Mouse (Mus musculus): Measurements from ENCODE around the gene 5330417C22Rik. TPM values are rescaled to one million over a fixed set of nuclear protein-coding genes. Genes with fewer than 3 reads are reported as not detected.

The 5330417C22Rik gene
- 0.16 TPM in 1 of 4 replicates, not detected in the others for total RNA-seq (2023; ENCODE audit: inconsistent age)

GRCm38 (mm10) chr3:108536517-108537260 is at the start of gene 5330417C22Rik:
Gene 5330417C22Rik (minus strand): TSS chr3:108536536.

GRCm38 (mm10) chr3:108571443-108572294 is 35.3 kb upstream of the 5330417C22Rik start, which contains the start of gene Taf13:
Gene Taf13 (plus strand): TSS chr3:108571698.

GRCm38 (mm10) chr3:108562133-108562730 is 25.9 kb upstream of the 5330417C22Rik start, which contains the start of gene Tmem167b:
Gene Tmem167b (minus strand): TSS chr3:108562466.

GRCm38 (mm10) chr3:108533951-108534350 is 2.4 kb downstream of the 5330417C22Rik start, which contains the start of gene 1700013F07Rik:
Gene 1700013F07Rik (plus strand): TSS chr3:108534150.

GRCm38 (mm10) chr3:108444698-108445365 is 91.5 kb downstream of the 5330417C22Rik start, which contains the start of gene Sars:
Gene Sars (minus strand): TSS chr3:108445209.

GRCm38 (mm10) chr3:108414857-108415830 is 121.2 kb downstream of the 5330417C22Rik start, which contains the start of gene Celsr2:
Gene Celsr2 (minus strand): TSS chr3:108415552.

Other genes starting within 250 kb of the 5330417C22Rik start
- gene Mybphl, start 171.6 kb downstream of the 5330417C22Rik start, total RNA-seq (2023; ENCODE audit: inconsistent age) = not detected in 4 replicates
- 0.74 to 1.4 TPM (median 1.0 TPM) in 4 replicates for gene Psrc1, start 152.7 kb downstream of the 5330417C22Rik start, total RNA-seq (2023; ENCODE audit: inconsistent age)
- 3.3 to 6.2 TPM (median 4.9 TPM) in 4 replicates for gene Celsr2, start 121.0 kb downstream of the 5330417C22Rik start, total RNA-seq (2023; ENCODE audit: inconsistent age)
- 118 to 128 TPM (median 127 TPM) in 4 replicates for gene Sars, start 91.3 kb downstream of the 5330417C22Rik start, total RNA-seq (2023; ENCODE audit: inconsistent age)
- not detected in 4 replicates for gene 1700013F07Rik, start 2.4 kb downstream of the 5330417C22Rik start, total RNA-seq (2023; ENCODE audit: inconsistent age)
- 41.7 to 42.7 TPM (median 42.1 TPM) in 4 replicates for gene Tmem167b, start 25.9 kb upstream of the 5330417C22Rik start, total RNA-seq (2023; ENCODE audit: inconsistent age)
- 30.3 to 40.4 TPM (median 31.9 TPM) in 4 replicates for gene Taf13, start 35.2 kb upstream of the 5330417C22Rik start, total RNA-seq (2023; ENCODE audit: inconsistent age)
- 16.9 to 29.3 TPM (median 24.5 TPM) in 4 replicates for gene Wdr47, start 54.7 kb upstream of the 5330417C22Rik start, total RNA-seq (2023; ENCODE audit: inconsistent age)
- gene Clcc1, start 117.4 kb upstream of the 5330417C22Rik start, total RNA-seq (2023; ENCODE audit: inconsistent age) = 31.9 to 37.1 TPM (median 34.7 TPM) in 4 replicates
- gene Gpsm2, start 185.8 kb upstream of the 5330417C22Rik start, total RNA-seq (2023; ENCODE audit: inconsistent age) = 0.27 to 2.0 TPM in 2 of 4 replicates, not detected in the others
- gene Aknad1, start 203.1 kb upstream of the 5330417C22Rik start, total RNA-seq (2023; ENCODE audit: inconsistent age) = not detected in 4 replicates